ENCODE assay signal across 18 mouse cellular contexts in genomic region chr4:25432203-25432602, GRCm38 (mm10).
"Had no signal": no experiment of that assay in that cellular context is flagged by ENCODE, and none has a peak within 500 bp of the region (broad histone marks: within the 10 kb centered on the region; RNA-seq: fewer than 3 reads in every experiment).

No protein-coding gene starts in this region.

- H3K9me3 ChIP-seq: liver, embryonic 15.5 days; lung, embryonic 15.5 days; midbrain, embryonic 15.5 days; neural tube, embryonic 12.5 days; stomach, embryonic 15.5 days had no signal

- DNase-seq: liver, postnatal 0 days; lung, adult 2 months; lung, postnatal 14 days; lung, postnatal 36 days; right cerebral cortex, postnatal 14 days; thymus, adult 18-20 months; thymus, postnatal 14 days; thymus, postnatal 36 days had no signal

- H3K9ac ChIP-seq: liver, embryonic 15.5 days; liver, postnatal 0 days; lung, embryonic 15.5 days; midbrain, embryonic 15.5 days; neural tube, embryonic 12.5 days; stomach, embryonic 15.5 days had no signal

- H3K4me1 ChIP-seq: liver, embryonic 15.5 days; lung, embryonic 15.5 days; megakaryocyte, embryonic 14.5 days; midbrain, embryonic 15.5 days; neural tube, embryonic 12.5 days; stomach, embryonic 15.5 days had no signal

- ATAC-seq: liver, postnatal 0 days; lung, postnatal 0 days; midbrain, embryonic 15.5 days had no signal

- H3K27me3 ChIP-seq: liver, embryonic 15.5 days; lung, embryonic 15.5 days; megakaryocyte, embryonic 14.5 days; midbrain, embryonic 15.5 days; neural tube, embryonic 12.5 days; stomach, embryonic 15.5 days had no signal

- H3K4me3 ChIP-seq: liver, embryonic 15.5 days; lung, embryonic 15.5 days; megakaryocyte, embryonic 14.5 days; midbrain, embryonic 15.5 days; neural tube, embryonic 12.5 days; stomach, embryonic 15.5 days had no signal

- H3K4me2 ChIP-seq: liver, embryonic 15.5 days; lung, embryonic 15.5 days; midbrain, embryonic 11.5 days; midbrain, embryonic 15.5 days; neural tube, embryonic 12.5 days; stomach, embryonic 15.5 days had no signal

- H3K36me3 ChIP-seq: liver, embryonic 15.5 days; lung, embryonic 15.5 days; midbrain, embryonic 15.5 days; neural tube, embryonic 12.5 days; stomach, embryonic 15.5 days had no signal

- H3K27ac ChIP-seq: liver, embryonic 15.5 days; lung, embryonic 15.5 days; macrophage; midbrain, embryonic 15.5 days; neural tube, embryonic 12.5 days; stomach, embryonic 15.5 days; stomach, postnatal 0 days had no signal
